Mouse (Mus musculus) heart, embryonic 10.5 days (tissue): ENCODE data around the gene Hilpda. TPM values are rescaled to one million over a fixed set of nuclear protein-coding genes. Genes with fewer than 3 reads are reported as not detected.

ENCODE experiments used
- DNase-seq: peaks from one replicate; pipeline ENCODE4 v3.0.0-alpha.2; 2017; ENCODE audit warnings: low spot score
- H3K27ac ChIP-seq: fragments of 300-500 bp; sonication (generic); 2 replicates; pipeline ENCODE4 v1.5.1; 2016; ENCODE audit warnings: mild to moderate bottlenecking
- H3K27me3 ChIP-seq: fragments of 300-500 bp; sonication (generic); 2 replicates; pipeline ENCODE4 v1.6.1; 2016; ENCODE audit warnings: mild to moderate bottlenecking; ENCODE audit not compliant: poor library complexity, insufficient read depth, severe bottlenecking
- H3K36me3 ChIP-seq: fragments of 300-500 bp; sonication (generic); 2 replicates; pipeline ENCODE4 v1.6.1; 2016; ENCODE audit warnings: mild to moderate bottlenecking, moderate library complexity
- H3K4me1 ChIP-seq: fragments of 300-500 bp; sonication (generic); 2 replicates; pipeline ENCODE4 v1.6.1; 2016; ENCODE audit warnings: mild to moderate bottlenecking
- H3K4me3 ChIP-seq: fragments of 300-500 bp; sonication (generic); 2 replicates; pipeline ENCODE4 v1.5.1; 2016; ENCODE audit warnings: mild to moderate bottlenecking, moderate library complexity
- H3K9me3 ChIP-seq: fragments of 300-500 bp; sonication (generic); 2 replicates; pipeline ENCODE4 v1.6.1; 2016; ENCODE audit warnings: mild to moderate bottlenecking, moderate library complexity
- WGBS: fragments of 180-500 bp; shearing (Covaris S2); methylation state at CpG from one replicate; pipeline ENCODE4 v1.1.7; 2016; 5-methylcytosine and 5-hydroxymethylcytosine counted together
- polyA plus RNA-seq: library from polyadenylated mRNA; unstranded; fragments of >200 nt; fragmentation: Nextera tagmentation; extraction: Ambion mirVana; gene quantifications from 2 replicates; pipeline ENCODE4 v1.2.1, GENCODE M21; 2016

The Hilpda gene
- polyA plus RNA-seq, 1 experiment from 2014 or later, result 34.2 TPM

DNA sequence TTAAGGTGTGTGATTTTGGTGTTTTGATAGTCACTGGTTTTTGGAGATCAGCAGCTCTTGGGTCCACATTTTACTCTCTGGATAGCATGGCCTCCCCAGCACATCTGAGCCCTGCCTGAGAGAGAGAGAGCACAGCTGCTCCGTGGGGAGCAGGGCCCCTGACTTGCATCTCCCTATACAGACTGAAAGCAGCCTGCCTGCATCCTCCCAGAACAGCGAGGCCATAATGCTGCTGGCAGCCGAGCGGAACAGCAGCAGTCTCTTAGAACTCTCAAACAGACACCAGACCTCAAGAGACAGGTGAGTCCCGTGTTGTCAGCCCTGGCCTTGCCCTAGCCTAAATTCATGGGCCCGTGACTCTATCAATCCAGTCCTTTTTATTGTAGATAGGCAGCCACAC lies 15.2 kb downstream of the Hilpda start:
- no peaks in the 10 kb centered on the region for H3K27me3 ChIP-seq
- H3K36me3 ChIP-seq, result no peaks in the 10 kb centered on the region
- no peak overlapping the region for H3K4me3 ChIP-seq
- no peak overlapping the region for H3K27ac ChIP-seq
- WGBS, result 47% methylated on average over 6 of the region's 6 CpGs
- H3K9me3 ChIP-seq, result no peaks in the 10 kb centered on the region
- DNase-seq, result no peak
- H3K4me1 ChIP-seq, result no peaks in the 10 kb centered on the region

DNA sequence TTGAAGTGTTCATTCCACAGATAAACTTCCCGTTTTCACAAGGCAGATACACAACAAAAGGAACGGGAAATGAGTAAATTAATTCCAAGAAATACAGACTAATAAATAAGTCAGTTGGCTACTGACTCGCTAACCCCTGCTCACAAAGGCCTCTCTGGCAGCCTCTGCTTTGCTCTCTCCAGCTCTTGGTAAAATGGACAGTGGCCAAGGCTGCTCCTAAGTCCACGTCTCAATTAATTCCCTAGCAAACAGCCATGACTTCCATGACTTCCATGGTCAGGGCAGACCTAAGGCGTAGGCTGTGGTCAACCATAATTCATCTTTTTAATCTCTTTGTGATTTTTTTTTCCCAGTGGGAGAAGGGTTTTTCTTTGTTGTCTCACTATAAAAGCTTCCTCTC lies 15.7 kb downstream of the Hilpda start:
- WGBS, result 72% methylated on average over 5 of the region's 5 CpGs
- Histone ChIP-seq H3K27me3 (no peaks in the 10 kb centered on the region), H3K27ac (no peak overlapping the region), H3K4me3 (no peak overlapping the region), H3K9me3 (no peaks in the 10 kb centered on the region), H3K36me3 (no peaks in the 10 kb centered on the region), H3K4me1 (no peaks in the 10 kb centered on the region)
- no peak for DNase-seq

DNA sequence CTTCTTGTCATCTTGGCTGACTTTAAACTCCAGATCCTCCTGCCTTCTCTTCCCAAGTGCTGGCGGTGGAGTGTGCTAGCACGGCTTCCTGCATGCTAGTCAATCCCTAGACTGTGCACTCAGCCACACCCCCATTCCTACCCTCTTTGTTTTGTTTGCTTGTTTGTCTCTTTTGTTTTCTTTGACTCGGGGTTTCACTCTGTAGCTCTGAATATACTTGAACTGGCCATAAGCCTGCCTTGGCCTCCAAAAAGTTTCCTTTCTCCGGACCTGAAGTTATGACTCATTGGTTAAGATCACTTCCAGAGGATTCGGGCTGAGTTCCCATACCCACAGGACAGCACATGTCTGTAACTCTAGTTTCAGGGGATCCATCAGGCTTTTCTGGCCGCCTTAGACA lies 16.4 kb downstream of the Hilpda start:
- WGBS, result 55% methylated on average over 6 of the region's 6 CpGs
- H3K27me3 ChIP-seq, result no peaks in the 10 kb centered on the region
- no peaks in the 10 kb centered on the region for H3K9me3 ChIP-seq
- H3K4me1 ChIP-seq, result no peaks in the 10 kb centered on the region
- no peaks in the 10 kb centered on the region for H3K36me3 ChIP-seq
- DNase-seq, result no peak
- no peak overlapping the region for H3K4me3 ChIP-seq
- no peak overlapping the region for H3K27ac ChIP-seq

DNA sequence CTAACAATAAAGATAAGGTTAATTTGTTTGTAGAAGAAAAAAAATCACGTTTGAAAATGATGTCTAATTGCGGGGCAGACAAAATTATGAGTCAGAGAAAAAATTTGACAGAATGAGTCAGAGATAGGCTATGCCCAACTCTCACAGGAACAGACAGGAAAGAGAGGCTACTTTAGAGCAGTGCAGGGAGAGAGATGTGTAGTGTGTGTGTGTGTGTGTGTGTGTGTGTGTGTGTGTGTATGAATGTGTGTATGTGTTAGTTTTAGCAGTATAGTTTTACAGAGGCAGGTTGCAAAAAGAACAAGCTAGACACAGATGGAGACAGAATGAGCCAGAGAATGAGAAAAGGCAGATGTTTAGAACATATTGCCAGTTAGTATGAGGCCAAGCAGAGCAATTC lies 26.8 kb downstream of the Hilpda start:
- Histone ChIP-seq H3K27ac (no peak overlapping the region), H3K4me1 (no peaks in the 10 kb centered on the region), H3K36me3 (no peaks in the 10 kb centered on the region), H3K4me3 (no peak overlapping the region), H3K27me3 (no peaks in the 10 kb centered on the region), H3K9me3 (no peaks in the 10 kb centered on the region)
- no peak for DNase-seq
- 61% methylated on average over 2 of the region's 2 CpGs for WGBS

DNA sequence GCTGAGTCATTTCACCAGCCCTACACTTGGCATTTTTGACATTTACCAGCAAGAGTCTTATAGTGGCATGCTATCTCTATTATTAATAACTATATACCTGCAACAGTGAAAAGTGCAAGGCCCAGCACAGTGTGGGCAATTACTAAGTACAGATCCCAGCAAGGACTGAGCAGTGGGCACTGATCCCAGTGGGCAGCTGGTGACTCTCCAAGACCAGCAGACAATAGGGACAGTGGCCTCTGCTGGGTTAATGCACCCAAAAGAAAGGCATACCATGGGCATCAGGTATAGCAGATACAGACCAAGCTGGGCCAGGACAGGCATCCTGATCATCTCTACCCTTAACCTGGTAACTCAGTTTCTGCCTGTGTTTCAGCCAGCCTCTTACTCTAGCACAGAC lies 31.0 kb downstream of the Hilpda start:
- Histone ChIP-seq H3K4me3 (no peak overlapping the region), H3K36me3 (no peaks in the 10 kb centered on the region), H3K27ac (no peak overlapping the region), H3K4me1 (no peaks in the 10 kb centered on the region), H3K9me3 (no peaks in the 10 kb centered on the region), H3K27me3 (no peaks in the 10 kb centered on the region)
- DNase-seq, result no peak

DNA sequence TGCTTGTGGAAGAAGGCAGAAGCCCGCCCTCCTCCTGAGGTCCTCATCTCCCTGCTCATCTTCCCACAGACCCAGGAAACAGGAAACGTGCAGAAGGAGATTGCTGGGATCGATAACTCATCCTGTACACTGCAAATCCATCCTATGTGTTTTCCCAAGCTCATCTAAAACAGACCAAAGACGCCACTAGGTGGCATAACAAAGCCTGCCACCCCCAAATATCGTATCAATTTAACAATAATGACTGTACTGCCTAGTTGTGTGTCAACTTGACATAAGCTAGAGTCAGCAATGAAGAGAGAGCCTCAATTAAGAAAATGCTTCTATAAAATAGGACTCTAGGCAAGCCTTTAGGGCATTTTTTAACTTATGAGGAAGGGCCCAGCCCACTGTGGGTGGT lies 31.4 kb downstream of the Hilpda start:
- no peak overlapping the region for H3K27ac ChIP-seq
- DNase-seq, result no peak
- H3K4me1 ChIP-seq, result no peaks in the 10 kb centered on the region
- no peaks in the 10 kb centered on the region for H3K27me3 ChIP-seq
- no peaks in the 10 kb centered on the region for H3K9me3 ChIP-seq
- H3K36me3 ChIP-seq, result no peaks in the 10 kb centered on the region
- WGBS, result 55% methylated on average over 5 of the region's 5 CpGs
- H3K4me3 ChIP-seq, result no peak overlapping the region

DNA sequence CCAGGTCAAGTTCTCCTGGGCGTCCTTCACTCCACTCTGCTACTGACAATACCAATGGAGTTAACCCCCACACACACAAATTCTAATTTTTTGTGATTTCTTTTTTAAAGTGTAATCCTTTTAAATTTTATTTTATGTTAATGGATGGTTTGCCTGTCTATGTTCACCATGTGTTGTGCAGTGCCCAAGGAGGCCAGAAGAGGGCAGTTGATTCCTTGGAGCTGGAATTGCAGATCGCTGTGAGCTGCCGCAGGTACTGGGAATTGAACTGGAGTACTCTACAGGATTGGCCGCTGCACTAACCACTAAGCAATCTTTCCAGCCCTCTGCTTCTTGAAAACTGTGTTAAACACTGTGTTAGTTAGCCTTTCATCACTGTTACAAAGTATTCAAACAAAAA lies 33.2 kb downstream of the Hilpda start:
- no peak overlapping the region for H3K4me3 ChIP-seq
- no peaks in the 10 kb centered on the region for H3K9me3 ChIP-seq
- H3K27me3 ChIP-seq, result no peaks in the 10 kb centered on the region
- no peak for DNase-seq
- WGBS, result 78% methylated on average over 4 of the region's 4 CpGs
- H3K36me3 ChIP-seq, result no peaks in the 10 kb centered on the region
- H3K4me1 ChIP-seq, result no peaks in the 10 kb centered on the region
- no peak overlapping the region for H3K27ac ChIP-seq

DNA sequence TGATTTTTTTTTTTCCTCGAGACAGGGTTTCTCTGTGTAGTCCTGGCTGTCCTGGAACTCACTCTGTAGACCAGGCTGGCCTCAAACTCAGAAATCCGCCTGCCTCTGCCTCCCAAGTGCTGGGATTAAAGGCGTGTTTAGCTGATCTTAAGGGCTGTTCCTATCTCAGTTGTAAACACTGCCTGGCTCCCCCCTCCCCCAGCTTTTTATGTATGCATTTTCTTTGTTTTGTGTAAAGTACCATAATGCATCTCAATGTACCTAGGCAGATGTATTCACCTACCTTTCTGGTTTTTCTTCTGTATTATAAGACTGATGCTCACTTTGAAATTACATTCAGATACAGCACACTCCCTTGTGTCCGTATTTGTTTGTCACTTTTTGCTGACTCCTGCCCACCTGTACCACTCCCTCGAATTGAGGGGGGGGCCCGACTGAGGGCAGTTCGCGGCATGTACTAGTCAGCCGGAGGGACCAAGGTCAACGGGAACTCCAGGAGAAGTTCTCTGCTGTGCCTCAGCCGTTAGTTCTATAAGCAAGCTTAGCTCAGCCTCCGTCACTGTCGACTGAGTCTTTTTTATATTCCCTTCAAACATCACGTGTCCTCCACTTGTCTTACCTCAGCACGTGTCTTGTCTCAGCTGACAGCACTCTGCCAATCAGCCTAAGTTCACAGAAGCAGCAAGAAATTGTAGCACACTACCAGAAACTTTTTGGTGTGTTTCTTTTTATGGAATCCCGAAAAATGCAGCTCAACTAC lies 36.7 kb downstream of the Hilpda start:
- no peaks in the 10 kb centered on the region for H3K36me3 ChIP-seq
- H3K4me3 ChIP-seq, result no peak overlapping the region
- H3K27ac ChIP-seq, result no peak overlapping the region
- no peaks in the 10 kb centered on the region for H3K27me3 ChIP-seq
- no peak for DNase-seq
- H3K4me1 ChIP-seq, result peaks cover 4% of the 10 kb centered on the region
- 84% methylated on average over 16 of the region's 16 CpGs for WGBS
- H3K9me3 ChIP-seq, result no peaks in the 10 kb centered on the region

DNA sequence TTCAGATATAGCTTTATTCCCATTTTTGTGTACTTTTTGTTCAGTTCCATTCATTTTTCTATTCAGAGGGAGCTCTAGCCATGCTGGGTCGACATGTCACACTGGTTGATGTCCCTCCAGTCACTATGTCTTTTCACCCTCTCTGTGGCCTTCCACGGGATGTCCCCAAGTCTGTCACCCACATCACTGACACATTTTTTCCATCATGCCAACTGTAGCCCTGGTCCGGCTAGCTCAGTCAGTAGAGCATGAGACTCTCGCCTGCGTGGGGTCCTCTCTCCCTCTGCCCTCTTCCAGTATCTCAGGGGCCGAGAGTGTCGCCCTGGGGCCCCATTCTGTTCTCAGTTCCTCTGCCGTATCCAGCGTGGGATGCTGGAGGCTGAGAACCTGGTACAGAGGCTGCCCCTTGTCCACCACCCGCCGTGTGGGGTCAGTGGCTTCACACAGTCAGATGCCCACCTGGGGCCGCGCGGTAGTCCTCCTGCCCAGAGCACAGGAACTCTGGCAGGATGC lies 41.5 kb downstream of the Hilpda start:
- H3K4me3 ChIP-seq, result no peak overlapping the region
- H3K4me1 ChIP-seq, result peaks cover 7% of the 10 kb centered on the region
- H3K36me3 ChIP-seq, result no peaks in the 10 kb centered on the region
- H3K27me3 ChIP-seq, result no peaks in the 10 kb centered on the region
- H3K27ac ChIP-seq, result no peak overlapping the region
- no peaks in the 10 kb centered on the region for H3K9me3 ChIP-seq
- no peak for DNase-seq
- 58% methylated on average over 14 of the region's 14 CpGs for WGBS

DNA sequence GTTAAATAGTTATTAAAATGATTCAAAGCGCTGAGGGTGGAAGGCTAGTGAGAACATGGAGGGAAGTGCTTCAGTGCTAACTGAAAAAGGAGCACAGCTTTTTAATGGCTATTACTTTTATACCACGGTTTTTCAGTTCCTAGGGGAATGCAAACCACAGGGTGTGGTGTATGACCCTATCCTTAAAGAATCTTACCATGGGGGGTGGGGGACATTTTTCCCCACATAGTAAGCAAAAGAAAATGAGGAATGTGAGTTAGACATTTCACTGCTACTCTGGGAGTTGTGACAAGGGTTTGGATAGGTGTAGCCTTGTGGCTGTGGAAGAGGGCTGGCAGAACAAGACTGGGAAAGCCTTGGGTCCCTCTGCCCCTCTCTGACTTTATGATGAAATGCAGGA lies 45.0 kb downstream of the Hilpda start:
- peaks cover 14% of the 10 kb centered on the region for H3K4me1 ChIP-seq
- H3K36me3 ChIP-seq, result no peaks in the 10 kb centered on the region
- 71% methylated on average over 2 of the region's 2 CpGs for WGBS
- no peak for DNase-seq
- no peaks in the 10 kb centered on the region for H3K27me3 ChIP-seq
- H3K27ac ChIP-seq, result no peak overlapping the region
- H3K4me3 ChIP-seq, result no peak overlapping the region
- H3K9me3 ChIP-seq, result no peaks in the 10 kb centered on the region

DNA sequence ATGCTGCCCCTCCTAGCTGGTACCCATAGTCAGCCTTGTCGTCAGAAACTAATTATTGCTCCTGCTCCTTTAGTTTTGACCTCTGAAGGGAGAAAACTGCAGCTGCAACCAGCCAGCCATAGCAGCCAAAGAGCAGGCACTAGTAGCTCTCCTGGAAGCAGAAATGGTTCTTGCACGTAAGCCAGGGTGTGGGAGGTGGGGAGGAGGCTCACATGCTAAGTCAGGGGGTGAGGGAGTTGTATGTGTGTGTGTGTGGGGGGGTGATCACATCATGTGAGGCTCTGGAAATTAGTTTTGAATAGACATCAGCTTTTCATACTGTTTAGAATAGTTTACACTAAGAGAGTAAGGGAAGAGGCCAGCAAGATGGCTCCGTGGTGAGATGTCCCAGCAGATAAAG lies 45.7 kb downstream of the Hilpda start:
- Histone ChIP-seq H3K4me3 (no peak overlapping the region), H3K36me3 (no peaks in the 10 kb centered on the region), H3K4me1 (peaks cover 14% of the 10 kb centered on the region), H3K27ac (no peak overlapping the region), H3K9me3 (no peaks in the 10 kb centered on the region), H3K27me3 (no peaks in the 10 kb centered on the region)
- no peak for DNase-seq
- 79% methylated on average over 3 of the region's 3 CpGs for WGBS

DNA sequence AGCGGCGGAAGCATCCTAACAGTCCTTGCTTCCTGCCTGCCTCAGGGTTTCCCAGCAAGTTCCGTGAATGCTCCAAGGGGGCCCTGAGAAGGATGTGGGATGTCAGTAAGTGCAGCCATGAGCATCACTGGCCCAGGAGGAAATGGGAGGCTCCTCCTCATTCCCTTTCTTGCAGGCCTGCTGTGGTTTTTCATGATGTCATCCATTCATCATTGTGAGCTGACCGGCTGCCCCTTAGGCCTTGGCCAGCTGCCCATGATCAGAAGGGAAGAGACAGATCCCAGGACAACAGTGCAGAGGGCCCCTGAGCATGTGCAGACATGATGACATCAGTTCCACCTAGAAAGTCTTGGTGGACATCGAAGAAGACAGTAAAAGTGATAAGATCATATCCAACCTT lies 46.6 kb downstream of the Hilpda start, which contains the start of gene Fam71f1:
Gene Fam71f1 (plus strand): TSS at position 262 of the 400 bp plus-strand sequence.
- DNase-seq, result peak; percentile 86
- no peak within 1 kb of the TSS for H3K4me3 ChIP-seq
- H3K9me3 ChIP-seq, result no peaks in the 10 kb centered on the region
- no peaks in the 10 kb centered on the region for H3K36me3 ChIP-seq
- peak within 1 kb of the TSS; percentile 53; the same call in 1 of the 2 replicates for H3K27ac ChIP-seq
- H3K27me3 ChIP-seq, result no peaks in the 10 kb centered on the region
- WGBS, result 47% methylated on average over 5 of the region's 5 CpGs
- peaks cover 11% of the 10 kb centered on the region for H3K4me1 ChIP-seq

DNA sequence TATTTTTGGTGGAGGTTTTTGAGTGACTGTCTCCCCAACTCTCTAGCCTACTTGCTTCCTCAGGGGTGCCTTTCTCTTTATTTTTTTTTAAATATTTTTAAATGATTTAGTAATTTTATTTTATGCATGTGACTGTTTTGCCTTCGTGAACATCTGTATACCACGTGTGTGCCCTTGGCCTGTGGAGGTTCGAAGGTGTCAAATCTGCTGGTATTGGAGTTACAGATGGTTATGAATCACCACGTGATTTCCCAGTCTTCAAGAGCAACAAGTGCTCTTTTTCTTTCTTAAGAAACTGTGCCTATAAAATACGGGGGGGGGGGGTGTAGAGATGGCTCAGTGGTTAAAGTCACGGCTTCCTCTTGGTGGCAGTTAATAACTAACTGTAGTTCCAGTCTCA lies 49.3 kb downstream of the Hilpda start:
- peaks cover 9% of the 10 kb centered on the region for H3K4me1 ChIP-seq
- no peak overlapping the region for H3K27ac ChIP-seq
- no peak for DNase-seq
- H3K4me3 ChIP-seq, result no peak overlapping the region
- no peaks in the 10 kb centered on the region for H3K9me3 ChIP-seq
- no peaks in the 10 kb centered on the region for H3K27me3 ChIP-seq
- 75% methylated on average over 6 of the region's 6 CpGs for WGBS
- H3K36me3 ChIP-seq, result no peaks in the 10 kb centered on the region

DNA sequence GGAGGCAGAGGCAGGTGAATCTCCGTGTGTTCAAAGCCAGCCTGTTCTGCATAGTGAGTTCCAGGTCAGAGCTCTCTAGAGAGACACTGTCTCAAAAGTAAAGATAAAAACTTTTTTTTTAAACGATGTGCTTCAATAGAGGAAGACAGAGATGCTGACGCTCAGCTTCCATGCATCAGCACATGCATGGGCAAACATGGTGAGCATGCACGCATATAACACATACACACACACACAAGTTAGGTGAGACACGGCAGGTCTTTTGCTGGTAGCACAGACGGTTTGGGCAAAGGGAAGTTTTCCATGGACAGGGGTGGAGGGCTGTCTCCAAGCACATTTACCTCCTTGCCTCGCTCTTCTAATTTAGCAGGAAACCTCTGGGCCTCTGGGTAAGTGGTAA lies 49.9 kb downstream of the Hilpda start:
- Histone ChIP-seq H3K4me1 (peaks cover 9% of the 10 kb centered on the region), H3K27ac (no peak overlapping the region), H3K9me3 (no peaks in the 10 kb centered on the region), H3K27me3 (no peaks in the 10 kb centered on the region), H3K4me3 (no peak overlapping the region), H3K36me3 (no peaks in the 10 kb centered on the region)
- no peak for DNase-seq
- 88% methylated on average over 7 of the region's 7 CpGs for WGBS
